Mouse (Mus musculus) heart, embryonic 15.5 days (tissue): Measurements from ENCODE around the gene Nos1. TPM values are rescaled to one million over a fixed set of nuclear protein-coding genes. Genes with fewer than 3 reads are reported as not detected.

Experiments
- ATAC-seq: fragments of 200-750 bp; cut with Nextera tagmentation; replicated peaks from 2 replicates; pipeline ENCODE4 v1.8.0; 2017; ENCODE audit warnings: low read depth, moderate TSS enrichment; ENCODE audit not compliant: insufficient number of reproducible peaks, insufficient read depth, low FRiP score
- H3K27ac ChIP-seq: fragments of 300-500 bp; sonication (generic); 2 replicates; pipeline ENCODE4 v1.5.1; 2015; ENCODE audit warnings: mild to moderate bottlenecking, inconsistent platforms
- H3K27me3 ChIP-seq: fragments of 300-500 bp; sonication (generic); 2 replicates; pipeline ENCODE4 v1.6.1; 2015; ENCODE audit warnings: inconsistent platforms
- H3K36me3 ChIP-seq: fragments of 300-500 bp; sonication (generic); 2 replicates; pipeline ENCODE4 v1.6.1; 2015; ENCODE audit warnings: mild to moderate bottlenecking, inconsistent platforms
- H3K4me1 ChIP-seq: fragments of 300-500 bp; sonication (generic); replicated peaks from 2 replicates; pipeline ENCODE4 v1.6.1; 2015; ENCODE audit warnings: inconsistent platforms
- H3K4me2 ChIP-seq: fragments of 300-500 bp; sonication (generic); 2 replicates; pipeline ENCODE4 v1.6.1; 2015; ENCODE audit warnings: inconsistent platforms, mild to moderate bottlenecking, moderate library complexity
- H3K4me3 ChIP-seq: fragments of 300-500 bp; sonication (generic); 2 replicates; pipeline ENCODE4 v1.5.1; 2015; ENCODE audit warnings: mild to moderate bottlenecking, inconsistent platforms
- H3K9ac ChIP-seq: fragments of 300-500 bp; sonication (generic); 2 replicates; pipeline ENCODE4 v1.6.1; 2015; ENCODE audit warnings: mild to moderate bottlenecking, inconsistent platforms
- H3K9me3 ChIP-seq: fragments of 300-500 bp; sonication (generic); replicated peaks from 2 replicates; pipeline ENCODE4 v1.6.1; 2016; ENCODE audit warnings: inconsistent platforms
- WGBS: fragments of 180-500 bp; shearing (Covaris S2); methylation state at CpG from one replicate; pipeline ENCODE4 v1.1.7; 2015; ENCODE audit warnings: mixed read lengths; 5-methylcytosine and 5-hydroxymethylcytosine counted together
- polyA plus RNA-seq: library from polyadenylated mRNA; unstranded; fragments of >200 nt; fragmentation: Nextera tagmentation; extraction: Ambion mirVana; gene quantifications from 2 replicates; pipeline ENCODE4 v1.2.1, GENCODE M21; 2015

Nos1 gene
- polyA plus RNA-seq, 1 experiment from 2014 or later = 0.05 TPM

DNA sequence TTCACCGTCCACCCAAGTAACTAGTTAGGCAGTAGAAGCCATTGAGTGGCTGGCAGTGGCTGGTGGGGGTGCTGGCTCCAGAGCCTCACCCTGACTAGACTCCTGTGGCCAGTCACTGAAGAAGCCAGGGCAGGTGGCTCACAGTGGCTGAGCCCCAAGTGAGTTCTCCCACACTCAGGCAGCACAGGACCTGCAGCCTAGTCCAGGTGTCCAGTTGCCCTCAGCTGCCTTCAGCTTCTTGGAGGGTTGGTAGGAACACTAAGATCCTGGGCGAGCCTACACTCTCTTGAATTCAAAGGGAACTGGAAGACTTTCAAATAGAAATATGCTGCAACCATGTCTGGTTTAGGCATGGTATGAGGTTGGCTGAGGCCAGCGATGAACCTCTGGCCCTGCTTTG is 207.1 kb downstream of the Nos1 start:
- no peak for ATAC-seq
- no peaks in the 10 kb centered on the region for H3K27me3 ChIP-seq
- no peak overlapping the region for H3K9ac ChIP-seq
- no peaks in the 10 kb centered on the region for H3K9me3 ChIP-seq
- peaks cover 75% of the 10 kb centered on the region for H3K36me3 ChIP-seq
- no peak overlapping the region for H3K4me3 ChIP-seq
- no peak overlapping the region for H3K27ac ChIP-seq
- H3K4me1 ChIP-seq = 0 out of 2 replicates have a peak, but pooled peaks cover 3% of the 10 kb centered on the region
- no peak overlapping the region for H3K4me2 ChIP-seq
- 87% methylated on average over 3 of the region's 3 CpGs for WGBS

DNA sequence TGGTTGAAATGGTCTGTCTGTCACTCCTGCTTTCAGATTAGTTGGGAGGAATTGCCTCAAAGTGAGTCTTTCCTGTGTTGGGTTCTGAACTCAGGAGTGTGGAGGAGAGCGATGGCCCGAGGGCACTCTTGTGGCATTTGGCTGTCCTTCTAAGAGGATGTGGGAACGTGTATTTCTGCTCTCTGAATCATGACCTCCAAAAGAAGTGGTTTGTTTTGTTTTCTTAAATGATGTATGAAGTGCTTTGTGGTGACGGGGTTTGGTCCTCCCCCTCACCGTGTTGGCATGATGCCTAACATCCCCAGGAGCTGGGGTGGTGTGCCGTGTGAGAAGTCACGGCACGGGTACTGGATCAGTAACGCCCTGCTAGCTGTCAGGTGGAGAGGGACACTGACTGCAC is 207.5 kb downstream of the Nos1 start:
- Histone ChIP-seq H3K4me1 (0 out of 2 replicates have a peak, but pooled peaks cover 3% of the 10 kb centered on the region), H3K27ac (no peak overlapping the region), H3K4me3 (no peak overlapping the region), H3K4me2 (no peak overlapping the region), H3K9ac (no peak overlapping the region), H3K9me3 (no peaks in the 10 kb centered on the region), H3K36me3 (peaks cover 75% of the 10 kb centered on the region), H3K27me3 (no peaks in the 10 kb centered on the region)
- no peak for ATAC-seq
- WGBS = 67% methylated on average over 9 of the region's 9 CpGs

- Histone ChIP-seq H3K27ac (no peak overlapping the region), H3K4me2 (no peak overlapping the region), H3K9me3 (no peaks in the 10 kb centered on the region), H3K9ac (no peak overlapping the region), H3K36me3 (peaks cover 78% of the 10 kb centered on the region), H3K27me3 (no peaks in the 10 kb centered on the region), H3K4me1 (0 out of 2 replicates have a peak, but pooled peaks cover 3% of the 10 kb centered on the region), H3K4me3 (no peak overlapping the region)
- WGBS = 67% methylated on average over 6 of the region's 6 CpGs
- ATAC-seq = no peak
Observed at GRCm38 (mm10) chr5:117989773-117990172, 208.9 kb downstream of the Nos1 start.

DNA sequence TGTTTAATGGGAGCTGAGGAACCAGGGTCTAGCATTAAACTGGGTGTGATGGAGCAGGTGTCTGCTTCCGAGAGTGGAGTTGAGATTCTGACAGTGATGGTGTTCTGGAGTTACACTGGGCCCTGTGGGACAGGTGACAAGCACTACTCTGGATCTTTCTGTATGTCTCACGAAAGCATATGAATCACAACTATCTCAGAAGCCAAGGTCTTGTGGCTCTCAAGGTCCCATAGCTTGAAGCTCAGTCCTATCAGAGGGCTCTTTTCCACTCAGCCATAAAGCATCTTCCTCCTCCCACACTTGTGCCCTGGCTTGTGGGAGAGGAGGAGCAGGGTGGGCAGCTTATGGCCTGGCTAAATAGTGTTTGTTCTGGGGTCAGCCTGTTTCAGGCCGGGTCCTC is 210.1 kb downstream of the Nos1 start:
- no peak overlapping the region for H3K27ac ChIP-seq
- no peak overlapping the region for H3K9ac ChIP-seq
- no peaks in the 10 kb centered on the region for H3K27me3 ChIP-seq
- no peak overlapping the region for H3K4me2 ChIP-seq
- no peak overlapping the region for H3K4me3 ChIP-seq
- ATAC-seq = no peak
- 80% methylated on average over 3 of the region's 3 CpGs for WGBS
- 0 out of 2 replicates have a peak, but pooled peaks cover 3% of the 10 kb centered on the region for H3K4me1 ChIP-seq
- H3K36me3 ChIP-seq = peaks cover 87% of the 10 kb centered on the region
- no peaks in the 10 kb centered on the region for H3K9me3 ChIP-seq

DNA sequence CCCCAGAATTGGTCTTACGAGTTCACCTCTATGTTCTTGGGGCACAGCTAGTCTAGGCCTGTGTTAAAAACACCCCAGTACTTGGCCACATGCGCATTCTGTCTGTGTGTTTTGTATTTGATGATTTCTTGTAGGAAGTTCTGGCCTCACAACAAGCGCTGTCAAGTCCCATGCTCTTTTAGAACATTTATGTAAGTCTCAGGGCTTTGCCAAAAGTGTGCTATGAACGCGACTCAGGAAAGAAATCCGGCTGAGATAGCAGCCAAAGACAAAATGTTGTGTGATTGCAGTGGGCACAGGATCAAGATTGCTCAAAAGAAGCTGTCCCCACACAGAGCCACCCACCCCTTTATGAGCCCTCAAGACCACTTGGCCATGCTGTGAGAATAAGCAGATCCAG is 212.7 kb downstream of the Nos1 start:
- Histone ChIP-seq H3K9me3 (no peaks in the 10 kb centered on the region), H3K27ac (no peak overlapping the region), H3K4me3 (no peak overlapping the region), H3K4me2 (no peak overlapping the region), H3K27me3 (no peaks in the 10 kb centered on the region), H3K4me1 (peaks cover 15% of the 10 kb centered on the region), H3K36me3 (peaks cover 84% of the 10 kb centered on the region), H3K9ac (no peak overlapping the region)
- no peak for ATAC-seq
- 85% methylated on average over 6 of the region's 6 CpGs for WGBS

GRCm38 (mm10) chr5:117995372-117995901 is 214.6 kb downstream of the Nos1 start:
- Histone ChIP-seq H3K36me3 (peaks cover 89% of the 10 kb centered on the region), H3K4me2 (no peak overlapping the region), H3K4me3 (no peak overlapping the region), H3K27ac (no peak overlapping the region), H3K9ac (no peak overlapping the region), H3K9me3 (no peaks in the 10 kb centered on the region), H3K4me1 (peaks cover 11% of the 10 kb centered on the region), H3K27me3 (no peaks in the 10 kb centered on the region)
- no peak for ATAC-seq
- 83% methylated on average over 8 of the region's 8 CpGs for WGBS

DNA sequence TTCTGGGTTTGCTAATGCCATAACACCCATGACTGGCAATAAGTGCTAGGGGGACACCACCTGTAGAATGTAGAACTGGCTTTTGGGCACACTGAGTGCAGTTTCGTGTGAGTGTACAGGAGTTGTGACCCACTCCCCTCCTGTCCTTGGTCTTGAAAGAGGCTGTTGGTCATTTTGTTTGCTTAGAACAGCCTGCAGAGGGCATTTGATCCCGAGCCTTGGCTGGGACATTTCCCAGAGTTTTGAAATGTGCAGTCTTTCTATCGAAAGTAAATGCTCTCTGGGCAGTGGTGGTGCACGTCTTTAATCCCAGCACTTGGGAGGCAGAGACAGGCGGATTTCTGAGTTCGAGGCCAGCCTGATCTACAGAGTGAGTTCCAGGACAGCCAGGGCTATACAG is 215.1 kb downstream of the Nos1 start:
- Histone ChIP-seq H3K4me3 (no peak overlapping the region), H3K36me3 (peaks cover 89% of the 10 kb centered on the region), H3K27ac (no peak overlapping the region), H3K4me2 (no peak overlapping the region), H3K4me1 (peaks cover 11% of the 10 kb centered on the region), H3K27me3 (no peaks in the 10 kb centered on the region), H3K9me3 (no peaks in the 10 kb centered on the region), H3K9ac (no peak overlapping the region)
- 91% methylated on average over 6 of the region's 6 CpGs for WGBS
- ATAC-seq = no peak

GRCm38 (mm10) chr5:117996581-117996980 is 215.7 kb downstream of the Nos1 start:
- Histone ChIP-seq H3K27ac (no peak overlapping the region), H3K9me3 (no peaks in the 10 kb centered on the region), H3K27me3 (no peaks in the 10 kb centered on the region), H3K36me3 (peaks cover 89% of the 10 kb centered on the region), H3K4me2 (no peak overlapping the region), H3K4me3 (no peak overlapping the region), H3K9ac (no peak overlapping the region), H3K4me1 (peaks cover 11% of the 10 kb centered on the region)
- ATAC-seq = no peak
- WGBS = 89% methylated on average over 6 of the region's 6 CpGs

DNA sequence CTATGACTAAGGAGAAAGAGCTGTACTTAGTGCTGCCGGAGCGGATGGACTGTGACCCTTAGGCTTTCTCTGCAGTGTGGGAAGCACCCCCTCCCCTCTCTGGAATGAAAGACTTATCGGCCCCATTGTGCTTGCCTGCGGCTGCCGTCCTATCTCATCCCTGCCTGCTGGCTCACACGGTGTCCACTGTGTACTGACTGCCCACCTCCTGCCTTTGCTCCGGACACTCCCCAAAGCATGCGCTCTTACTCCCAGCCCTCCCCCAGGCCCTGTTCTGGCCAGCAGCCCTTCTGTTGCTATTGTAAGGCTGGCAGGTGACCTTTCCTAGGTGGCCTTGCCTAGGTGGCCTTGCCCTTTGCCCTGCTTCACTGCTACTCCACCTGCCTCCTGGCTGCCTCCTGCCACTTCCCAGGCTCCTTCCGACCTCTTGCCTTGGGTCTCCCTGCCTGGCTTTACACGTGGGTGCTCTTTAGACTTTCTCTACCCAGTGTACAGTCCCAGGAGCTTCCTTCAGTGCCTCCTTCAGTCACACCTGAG is 216.7 kb downstream of the Nos1 start:
- Histone ChIP-seq H3K9me3 (no peaks in the 10 kb centered on the region), H3K27ac (no peak overlapping the region), H3K4me1 (peaks cover 11% of the 10 kb centered on the region), H3K27me3 (no peaks in the 10 kb centered on the region), H3K9ac (no peak overlapping the region), H3K4me2 (no peak overlapping the region), H3K36me3 (peaks cover 89% of the 10 kb centered on the region), H3K4me3 (no peak overlapping the region)
- WGBS = 32% methylated on average over 10 of the region's 10 CpGs
- ATAC-seq = no peak; the same call in 1 of the 2 replicates

- Histone ChIP-seq H3K27ac (no peak overlapping the region), H3K27me3 (no peaks in the 10 kb centered on the region), H3K4me1 (peaks cover 11% of the 10 kb centered on the region), H3K9me3 (no peaks in the 10 kb centered on the region), H3K4me3 (no peak overlapping the region), H3K36me3 (peaks cover 92% of the 10 kb centered on the region), H3K9ac (no peak overlapping the region), H3K4me2 (no peak overlapping the region)
- 85% methylated on average over 7 of the region's 7 CpGs for WGBS
- ATAC-seq = no peak
Observed at GRCm38 (mm10) chr5:117999061-117999460, 218.2 kb downstream of the Nos1 start.

GRCm38 (mm10) chr5:117999584-117999983 is 218.8 kb downstream of the Nos1 start:
- H3K4me3 ChIP-seq = no peak overlapping the region
- no peak for ATAC-seq
- no peak overlapping the region for H3K27ac ChIP-seq
- H3K4me1 ChIP-seq = peaks cover 11% of the 10 kb centered on the region
- no peaks in the 10 kb centered on the region for H3K9me3 ChIP-seq
- WGBS = 85% methylated on average over 11 of the region's 11 CpGs
- no peak overlapping the region for H3K4me2 ChIP-seq
- H3K27me3 ChIP-seq = no peaks in the 10 kb centered on the region
- H3K36me3 ChIP-seq = peaks cover 91% of the 10 kb centered on the region
- no peak overlapping the region for H3K9ac ChIP-seq

- 35% methylated on average over 9 of the region's 9 CpGs for WGBS
- Histone ChIP-seq H3K27ac (no peak overlapping the region), H3K27me3 (no peaks in the 10 kb centered on the region), H3K4me3 (no peak overlapping the region), H3K4me1 (peaks cover 10% of the 10 kb centered on the region), H3K36me3 (peaks cover 78% of the 10 kb centered on the region), H3K4me2 (no peak overlapping the region), H3K9ac (no peak overlapping the region), H3K9me3 (no peaks in the 10 kb centered on the region)
- ATAC-seq = no peak
Observed at GRCm38 (mm10) chr5:118002059-118002458, 221.2 kb downstream of the Nos1 start.
